Mouse (Mus musculus) layer of hippocampus, adult 18-20 months (tissue): Measurements from ENCODE around the gene Appbp2. TPM values are rescaled to one million over a fixed set of nuclear protein-coding genes. Genes with fewer than 3 reads are reported as not detected.

ENCODE experiments used
- DNase-seq, 2 experiments: peaks; one replicate each; pipeline ENCODE4 v3.0.0; 2022; ENCODE audit warnings: low spot score in 2 of 2
- total RNA-seq, 2 experiments: library from RNA; stranded (reverse); gene quantifications; 2 replicates each; pipeline ENCODE4 v1.2.3; 2021

Gene Appbp2
- total RNA-seq, 2 experiments from 2014 or later, result 49.0 to 50.9 TPM

GRCm38 (mm10) chr11:85233676-85234210, 1.2 kb downstream of the Appbp2 start:
- no peak for DNase-seq

GRCm38 (mm10) chr11:85223248-85223647, 11.7 kb downstream of the Appbp2 start:
- DNase-seq, result no peak

GRCm38 (mm10) chr11:85222561-85222960, 12.4 kb downstream of the Appbp2 start:
- no peak for DNase-seq

GRCm38 (mm10) chr11:85219014-85219413, 15.9 kb downstream of the Appbp2 start:
- no peak for DNase-seq

- DNase-seq, result no peak
Observed at GRCm38 (mm10) chr11:85214679-85215078, 20.3 kb downstream of the Appbp2 start.

GRCm38 (mm10) chr11:85213215-85213614, 21.7 kb downstream of the Appbp2 start:
- DNase-seq, result no peak

GRCm38 (mm10) chr11:85211151-85211550, 23.8 kb downstream of the Appbp2 start:
- DNase-seq, result no peak

- no peak for DNase-seq
Observed at GRCm38 (mm10) chr11:85206231-85206630, 28.7 kb downstream of the Appbp2 start.

- no peak for DNase-seq
Observed at GRCm38 (mm10) chr11:85198906-85199305, 36.0 kb downstream of the Appbp2 start.

GRCm38 (mm10) chr11:85196046-85196445, 38.9 kb downstream of the Appbp2 start:
- DNase-seq, result no peak

- no peak for DNase-seq
Observed at GRCm38 (mm10) chr11:85194206-85194605, 40.7 kb downstream of the Appbp2 start.

- no peak for DNase-seq
Observed at GRCm38 (mm10) chr11:85190741-85191140, 44.2 kb downstream of the Appbp2 start.

- DNase-seq, result no peak
Observed at GRCm38 (mm10) chr11:85189110-85189509, 45.8 kb downstream of the Appbp2 start.

- no peak for DNase-seq
Observed at GRCm38 (mm10) chr11:85184839-85185238, 50.1 kb downstream of the Appbp2 start.

GRCm38 (mm10) chr11:85184082-85184481, 50.8 kb downstream of the Appbp2 start:
- peak in 1 of 2 experiments; percentile 24 for DNase-seq

GRCm38 (mm10) chr11:85183284-85183779, 51.6 kb downstream of the Appbp2 start:
- no peak for DNase-seq

GRCm38 (mm10) chr11:85182617-85183283, 52.2 kb downstream of the Appbp2 start:
- DNase-seq, result peak; percentile 30 to 70

GRCm38 (mm10) chr11:85178413-85178812, 56.5 kb downstream of the Appbp2 start:
- no peak for DNase-seq

GRCm38 (mm10) chr11:85177761-85178160, 57.2 kb downstream of the Appbp2 start:
- no peak for DNase-seq

GRCm38 (mm10) chr11:85175941-85176340, 59.0 kb downstream of the Appbp2 start:
- no peak for DNase-seq

GRCm38 (mm10) chr11:85170833-85171232, 64.1 kb downstream of the Appbp2 start:
- no peak for DNase-seq

- DNase-seq, result peak; percentile 78 to 91
Observed at GRCm38 (mm10) chr11:85170058-85170740, 64.7 kb downstream of the Appbp2 start, which contains the start of gene 1700125H20Rik. TSS of gene 1700125H20Rik (plus strand) at chr11:85170404.
